Mouse (Mus musculus) stomach, postnatal 0 days (tissue): ENCODE measurements at regions not wholly inside any gene's neighbourhood (a gene's known extent, or its start where the extent isn't known, plus 50 kb on each side); places are given as distances from the start of the nearest gene placed in this dataset.

Experiments used
- ATAC-seq: fragments of 200-750 bp; cut with Nextera tagmentation; 2 replicates; pipeline ENCODE4 v1.8.0; 2017; ENCODE audit not compliant: low FRiP score, low TSS enrichment
- DNase-seq: peaks from one replicate; pipeline ENCODE4 v3.0.0-alpha.2; 2016; ENCODE audit warnings: low spot score
- H3K27ac ChIP-seq: fragments of 300-500 bp; sonication (generic); replicated peaks from 2 replicates; pipeline ENCODE4 v1.5.1; 2014; ENCODE audit warnings: mild to moderate bottlenecking, control low read depth
- H3K27me3 ChIP-seq: fragments of 300-500 bp; sonication (generic); 2 replicates; pipeline ENCODE4 v1.6.1; 2014; ENCODE audit warnings: low read length; ENCODE audit not compliant: control insufficient read depth, insufficient read depth
- H3K36me3 ChIP-seq: fragments of 300-500 bp; sonication (generic); 2 replicates; pipeline ENCODE4 v1.6.1; 2014; ENCODE audit warnings: low read length, mixed read lengths; ENCODE audit not compliant: control insufficient read depth, insufficient read depth
- H3K4me1 ChIP-seq: fragments of 300-500 bp; sonication (generic); replicated peaks from 2 replicates; pipeline ENCODE4 v1.6.1; 2014; ENCODE audit warnings: antibody characterized with exemption; ENCODE audit not compliant: control insufficient read depth, insufficient read depth
- H3K4me2 ChIP-seq: fragments of 300-500 bp; sonication (generic); replicated peaks from 2 replicates; pipeline ENCODE4 v1.6.1; 2014; ENCODE audit warnings: low read depth, mild to moderate bottlenecking, control low read depth, moderate library complexity
- H3K4me3 ChIP-seq: fragments of 300-500 bp; sonication (generic); 2 replicates; pipeline ENCODE4 v1.5.1; 2014; ENCODE audit warnings: low read depth, low read length, control low read depth
- H3K9ac ChIP-seq: fragments of 300-500 bp; sonication (generic); 2 replicates; pipeline ENCODE4 v1.6.1; 2014; ENCODE audit warnings: mild to moderate bottlenecking, low read length, control low read depth, mixed read lengths
- H3K9me3 ChIP-seq: fragments of 300-500 bp; sonication (generic); 2 replicates; pipeline ENCODE4 v1.6.1; 2016; ENCODE audit warnings: low read length; ENCODE audit not compliant: control insufficient read depth
- CTCF ChIP-seq: IDR thresholded peaks from 2 replicates; pipeline ENCODE4 v1.5.1; 2016; ENCODE audit warnings: antibody characterized with exemption, low read depth, mild to moderate bottlenecking, moderate library complexity
- EP300 ChIP-seq: optimal IDR thresholded peaks from 2 replicates; pipeline ENCODE3; 2016; ENCODE audit warnings: antibody characterized with exemption
- WGBS: fragments of 180-500 bp; shearing (Covaris S2); extraction: QIAGEN DNeasy Blood & Tissue Kit; methylation state at CpG from one replicate; pipeline ENCODE4 v1.1.7; 2014; 5-methylcytosine and 5-hydroxymethylcytosine counted together

- Histone ChIP-seq H3K9me3 (no peaks in the 10 kb centered on the region), H3K27me3 (no peaks in the 10 kb centered on the region), H3K9ac (no peak overlapping the region), H3K27ac (no peak overlapping the region), H3K36me3 (no peaks in the 10 kb centered on the region), H3K4me3 (no peak overlapping the region), H3K4me2 (no peak overlapping the region), H3K4me1 (no peaks in the 10 kb centered on the region)
- TF ChIP-seq CTCF, result no peak
- no peak for TF ChIP-seq EP300
- no peak for DNase-seq
- ATAC-seq, result no peak
- WGBS, result 46% methylated on average over 5 of the region's 5 CpGs
Measured at GRCm38 (mm10) chr3:65464769-65465168, 63.4 kb upstream of the Tiparp start.

GRCm38 (mm10) chr3:65460936-65461335, 67.3 kb upstream of the Tiparp start:
- Histone ChIP-seq H3K4me2 (no peak overlapping the region), H3K9ac (no peak overlapping the region), H3K4me3 (no peak overlapping the region), H3K9me3 (no peaks in the 10 kb centered on the region), H3K27me3 (no peaks in the 10 kb centered on the region), H3K27ac (no peak overlapping the region), H3K36me3 (no peaks in the 10 kb centered on the region), H3K4me1 (no peaks in the 10 kb centered on the region)
- TF ChIP-seq EP300, result no peak
- no peak for TF ChIP-seq CTCF
- no peak for DNase-seq
- 63% methylated on average over 4 of the region's 4 CpGs for WGBS
- ATAC-seq, result no peak

DNA sequence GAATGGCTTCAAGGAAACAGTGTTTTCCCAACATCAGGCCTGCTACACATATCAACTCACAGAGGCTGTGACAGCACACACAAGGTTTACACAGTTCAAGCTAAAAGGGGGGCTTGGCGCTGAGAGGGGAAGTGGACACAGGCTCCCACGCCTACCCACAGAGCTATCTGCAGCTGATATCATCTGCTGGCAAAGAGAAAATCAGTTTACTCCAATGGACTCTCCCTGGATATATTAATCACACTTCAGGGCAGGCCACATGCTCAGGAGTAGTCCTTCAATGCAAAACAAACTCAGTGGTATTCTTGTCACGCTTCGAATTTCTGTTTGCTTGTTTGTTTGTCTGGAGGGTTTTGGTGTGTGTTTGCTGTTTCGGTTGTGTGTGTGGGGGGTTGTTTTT, 67.3 kb upstream of the Ssr3 start:
- 58% methylated on average over 5 of the region's 5 CpGs for WGBS
- Histone ChIP-seq H3K9ac (no peak overlapping the region), H3K27ac (no peak overlapping the region), H3K9me3 (no peaks in the 10 kb centered on the region), H3K4me2 (no peak overlapping the region), H3K36me3 (no peaks in the 10 kb centered on the region), H3K4me3 (no peak overlapping the region), H3K27me3 (no peaks in the 10 kb centered on the region), H3K4me1 (peaks cover 5% of the 10 kb centered on the region; the same call in 1 of the 2 replicates)
- ATAC-seq (no peak), DNase-seq (no peak)
- TF ChIP-seq EP300, result no peak
- no peak for TF ChIP-seq CTCF

GRCm38 (mm10) chr3:65457931-65458330, 65.5 kb upstream of the Ssr3 start:
- Histone ChIP-seq H3K4me2 (no peak overlapping the region), H3K9ac (no peak overlapping the region), H3K27me3 (no peaks in the 10 kb centered on the region), H3K4me3 (no peak overlapping the region), H3K36me3 (no peaks in the 10 kb centered on the region), H3K27ac (no peak overlapping the region), H3K4me1 (peaks cover 5% of the 10 kb centered on the region; the same call in 1 of the 2 replicates), H3K9me3 (no peaks in the 10 kb centered on the region)
- no peak for TF ChIP-seq EP300
- no peak for TF ChIP-seq CTCF
- DNase-seq (no peak), ATAC-seq (no peak)
- 76% methylated on average over 6 of the region's 6 CpGs for WGBS

DNA sequence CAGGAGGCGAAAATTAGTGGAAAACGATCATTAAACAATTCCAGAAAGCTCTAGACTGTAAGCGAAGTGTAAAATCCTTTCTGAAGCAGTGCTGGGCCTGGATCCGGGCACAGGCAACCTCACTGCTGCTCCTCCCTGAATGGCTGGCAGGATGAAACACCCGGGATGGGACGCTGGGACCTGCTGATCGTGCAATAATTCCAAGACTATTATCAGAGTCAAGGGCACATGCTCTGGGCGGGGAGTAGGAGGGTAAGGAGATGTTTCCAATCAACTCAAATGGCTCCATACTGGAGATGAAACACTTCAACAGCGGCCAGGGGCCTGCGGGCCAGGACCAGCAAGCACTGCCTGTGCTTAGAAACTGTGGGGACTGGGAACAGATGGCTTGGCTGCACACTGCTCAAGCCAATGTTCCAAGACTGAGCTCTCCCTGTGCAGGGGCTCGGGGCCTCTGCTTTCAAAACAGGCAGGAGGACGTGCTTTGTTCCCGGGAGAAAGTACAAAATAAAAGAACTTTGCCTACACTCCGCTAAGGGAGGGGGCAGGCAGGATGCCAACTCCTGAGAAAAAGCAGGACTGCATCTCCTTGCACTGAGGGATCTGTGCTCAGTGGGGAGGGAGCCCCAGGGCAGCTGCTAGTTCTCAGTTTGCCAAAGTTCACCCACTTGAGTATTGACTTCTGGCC, 63.3 kb upstream of the Ssr3 start:
- Histone ChIP-seq H3K27ac (peak overlapping the region; percentile 86), H3K4me1 (peaks cover 5% of the 10 kb centered on the region; the same call in 1 of the 2 replicates), H3K4me2 (peak overlapping the region; percentile 17; the same call in 1 of the 2 replicates), H3K36me3 (no peaks in the 10 kb centered on the region), H3K9ac (no peak overlapping the region), H3K9me3 (no peaks in the 10 kb centered on the region), H3K27me3 (no peaks in the 10 kb centered on the region), H3K4me3 (no peak overlapping the region)
- 32% methylated on average over 14 of the region's 14 CpGs for WGBS
- DNase-seq, result peak; percentile 60
- peak; percentile 78 for ATAC-seq
- TF ChIP-seq CTCF (no peak), EP300 (no peak)

GRCm38 (mm10) chr3:65454301-65454700, 61.9 kb upstream of the Ssr3 start:
- ATAC-seq (no peak), DNase-seq (no peak)
- Histone ChIP-seq H3K4me1 (peaks cover 5% of the 10 kb centered on the region; the same call in 1 of the 2 replicates), H3K27me3 (no peaks in the 10 kb centered on the region), H3K36me3 (no peaks in the 10 kb centered on the region), H3K9me3 (no peaks in the 10 kb centered on the region), H3K4me2 (no peak overlapping the region), H3K9ac (no peak overlapping the region), H3K4me3 (no peak overlapping the region), H3K27ac (no peak overlapping the region)
- TF ChIP-seq EP300 (no peak), CTCF (no peak)
- 88% methylated on average over 7 of the region's 7 CpGs for WGBS
